Mouse (Mus musculus): ENCODE measurements around the gene Pnliprp2.

GRCm38 (mm10) chr19:58776461-58776860 lies 16.9 kb downstream of the Pnliprp2 start:
- no peak for TF ChIP-seq E2F4 (IDR thresholded peaks at IDR 0.05; ENCODE audit: insufficient read depth)
- TF ChIP-seq POLR2A (IDR thresholded peaks at IDR 0.05; ENCODE audit: insufficient read length, low read depth): no peak
